Mouse (Mus musculus) limb, embryonic 14.5 days (tissue): ENCODE data around the gene Gnaz. TPM values are rescaled to one million over a fixed set of nuclear protein-coding genes. Genes with fewer than 3 reads are reported as not detected.

Experiments used
- ATAC-seq: fragments of 200-750 bp; cut with Nextera tagmentation; 2 replicates; pipeline ENCODE4 v1.8.0; 2017; ENCODE audit warnings: low read depth, moderate number of reproducible peaks, moderate TSS enrichment; ENCODE audit not compliant: low FRiP score
- DNase-seq: peaks from one replicate; pipeline ENCODE4 v3.0.0-alpha.2; 2015; ENCODE audit warnings: low spot score
- H3K27ac ChIP-seq: fragments of 300-500 bp; sonication (generic); replicated peaks from 2 replicates; pipeline ENCODE4 v1.5.1; 2014; ENCODE audit warnings: low read depth, mild to moderate bottlenecking, low read length, moderate library complexity, mixed read lengths
- H3K27me3 ChIP-seq: fragments of 300-500 bp; sonication (generic); 2 replicates; pipeline ENCODE4 v1.6.1; 2014; ENCODE audit warnings: low read length, mixed read lengths; ENCODE audit not compliant: control insufficient read depth, insufficient read depth
- H3K36me3 ChIP-seq: fragments of 300-500 bp; sonication (generic); 2 replicates; pipeline ENCODE4 v1.6.1; 2014; ENCODE audit warnings: mild to moderate bottlenecking, low read length, moderate library complexity, mixed read lengths; ENCODE audit not compliant: control insufficient read depth, insufficient read depth
- H3K4me1 ChIP-seq: fragments of 300-500 bp; sonication (generic); 2 replicates; pipeline ENCODE4 v1.6.1; 2014; ENCODE audit warnings: antibody characterized with exemption, low read length, mixed read lengths; ENCODE audit not compliant: control insufficient read depth, insufficient read depth
- H3K4me2 ChIP-seq: fragments of 300-500 bp; sonication (generic); replicated peaks from 2 replicates; pipeline ENCODE4 v1.6.1; 2014; ENCODE audit warnings: low read depth, mild to moderate bottlenecking, low read length, moderate library complexity; ENCODE audit not compliant: severe bottlenecking
- H3K4me3 ChIP-seq: fragments of 300-500 bp; sonication (generic); replicated peaks from 2 replicates; pipeline ENCODE4 v1.5.1; 2014; ENCODE audit warnings: low read length
- H3K9ac ChIP-seq: fragments of 300-500 bp; sonication (generic); 2 replicates; pipeline ENCODE4 v1.6.1; 2014; ENCODE audit warnings: mild to moderate bottlenecking, low read depth, low read length, moderate library complexity; ENCODE audit not compliant: severe bottlenecking
- H3K9me3 ChIP-seq: fragments of 300-500 bp; sonication (generic); 2 replicates; pipeline ENCODE4 v1.6.1; 2016; ENCODE audit warnings: low read length; ENCODE audit not compliant: control insufficient read depth
- POLR2A ChIP-seq: fragments of 200-500 bp; IDR thresholded peaks from 2 replicates; pipeline ENCODE4 v1.8.0; 2012; ENCODE audit warnings: inconsistent platforms, mild to moderate bottlenecking, moderate library complexity, borderline replicate concordance; ENCODE audit not compliant: insufficient read depth, insufficient read length; ENCODE audit errors: extremely low read depth
- WGBS: fragments of 180-500 bp; shearing (Covaris S2); extraction: QIAGEN DNeasy Blood & Tissue Kit; methylation state at CpG from one replicate; pipeline ENCODE4 v1.1.7; 2014; 5-methylcytosine and 5-hydroxymethylcytosine counted together
- polyA plus RNA-seq, 2 experiments: library from polyadenylated mRNA; depleted of rRNA in 1 of 2; stranded (reverse) in 1 of 2; unstranded in 1 of 2; fragments of >200 nt; fragmentation: Nextera tagmentation in 1 of 2; extraction: Ambion mirVana in 1 of 2; gene quantifications; 2 replicates each; pipeline versions ENCODE4 v1.2.1 to v1.2.3; 2012 to 2014

Gene Gnaz
- polyA plus RNA-seq, 2 experiments: 2.1 to 2.9 TPM

GRCm38 (mm10) chr10:74924274-74924673 lies 42.7 kb upstream of the Gnaz start:
- no peak for TF ChIP-seq POLR2A
- H3K27me3 ChIP-seq: no peaks in the 10 kb centered on the region
- no peaks in the 10 kb centered on the region for H3K36me3 ChIP-seq
- no peak for DNase-seq
- whole genome bisulfite sequencing: 91% methylated on average over 14 of the region's 14 CpGs
- ATAC-seq: no peak
- H3K9ac ChIP-seq: no peak overlapping the region
- H3K4me1 ChIP-seq: no peaks in the 10 kb centered on the region
- no peak overlapping the region for H3K4me3 ChIP-seq
- no peak overlapping the region for H3K4me2 ChIP-seq
- H3K9me3 ChIP-seq: no peaks in the 10 kb centered on the region
- no peak overlapping the region for H3K27ac ChIP-seq

- 15% methylated on average over 21 of the region's 21 CpGs for WGBS
- no peaks in the 10 kb centered on the region for H3K4me1 ChIP-seq
- no peaks in the 10 kb centered on the region for H3K36me3 ChIP-seq
- H3K4me3 ChIP-seq: no peak overlapping the region
- no peak for ATAC-seq
- H3K9ac ChIP-seq: no peak overlapping the region
- peak; percentile 47 for DNase-seq
- no peaks in the 10 kb centered on the region for H3K9me3 ChIP-seq
- no peaks in the 10 kb centered on the region for H3K27me3 ChIP-seq
- H3K4me2 ChIP-seq: peak overlapping the region; percentile 39
- TF ChIP-seq POLR2A: no peak
- H3K27ac ChIP-seq: no peak overlapping the region
Measured at GRCm38 (mm10) chr10:74925324-74925723, 41.7 kb upstream of the Gnaz start.

- H3K36me3 ChIP-seq: no peaks in the 10 kb centered on the region
Measured at GRCm38 (mm10) chr10:74928276-74928675, 38.7 kb upstream of the Gnaz start.

GRCm38 (mm10) chr10:74929578-74929977 lies 37.4 kb upstream of the Gnaz start:
- Histone ChIP-seq H3K9ac (no peak overlapping the region), H3K27ac (no peak overlapping the region), H3K4me3 (no peak overlapping the region), H3K4me1 (no peaks in the 10 kb centered on the region), H3K27me3 (no peaks in the 10 kb centered on the region), H3K4me2 (no peak overlapping the region), H3K9me3 (no peaks in the 10 kb centered on the region), H3K36me3 (no peaks in the 10 kb centered on the region)
- ATAC-seq (no peak), DNase-seq (no peak)
- TF ChIP-seq POLR2A: no peak
- whole genome bisulfite sequencing: 72% methylated on average over 6 of the region's 6 CpGs

More at GRCm38 (mm10) chr10:74928276-74928675, 38.7 kb upstream of the Gnaz start:
- ATAC-seq (no peak), DNase-seq (no peak)
- Histone ChIP-seq H3K27me3 (no peaks in the 10 kb centered on the region), H3K9me3 (no peaks in the 10 kb centered on the region), H3K27ac (no peak overlapping the region), H3K4me1 (no peaks in the 10 kb centered on the region), H3K4me2 (no peak overlapping the region), H3K9ac (no peak overlapping the region), H3K4me3 (no peak overlapping the region)
- TF ChIP-seq POLR2A: no peak
- WGBS: 83% methylated on average over 7 of the region's 7 CpGs

- H3K27me3 ChIP-seq: no peaks in the 10 kb centered on the region
- TF ChIP-seq POLR2A: no peak
- H3K36me3 ChIP-seq: no peaks in the 10 kb centered on the region
- H3K4me3 ChIP-seq: no peak overlapping the region
- H3K9ac ChIP-seq: no peak overlapping the region
- no peaks in the 10 kb centered on the region for H3K9me3 ChIP-seq
- no peaks in the 10 kb centered on the region for H3K4me1 ChIP-seq
- no peak for ATAC-seq
- DNase-seq: no peak
- no peak overlapping the region for H3K27ac ChIP-seq
- WGBS: 73% methylated on average over 3 of the region's 3 CpGs
- no peak overlapping the region for H3K4me2 ChIP-seq
Measured at GRCm38 (mm10) chr10:74930541-74930940, 36.4 kb upstream of the Gnaz start.

GRCm38 (mm10) chr10:74931631-74932030 lies 35.3 kb upstream of the Gnaz start:
- ATAC-seq (no peak), DNase-seq (no peak)
- 72% methylated on average over 6 of the region's 6 CpGs for WGBS

More at GRCm38 (mm10) chr10:74931631-74932030, 35.3 kb upstream of the Gnaz start:
- Histone ChIP-seq H3K27ac (no peak overlapping the region), H3K27me3 (no peaks in the 10 kb centered on the region), H3K4me1 (no peaks in the 10 kb centered on the region), H3K4me3 (no peak overlapping the region), H3K9ac (no peak overlapping the region), H3K36me3 (no peaks in the 10 kb centered on the region), H3K4me2 (no peak overlapping the region), H3K9me3 (no peaks in the 10 kb centered on the region)
- TF ChIP-seq POLR2A: no peak
